Mouse (Mus musculus) cortical plate, adult 2 months (tissue): ENCODE results near the gene Ttbk1.

Experiments
- CTCF ChIP-seq: fragments of 200-500 bp; IDR thresholded peaks from 2 replicates; pipeline ENCODE4 v1.5.1; 2011; ENCODE audit warnings: mild to moderate bottlenecking, control low read depth, low read length; ENCODE audit not compliant: insufficient read depth; ENCODE audit errors: extremely low read depth
- POLR2A ChIP-seq: fragments of 200-500 bp; IDR thresholded peaks from 2 replicates; pipeline ENCODE4 v1.6.1; 2011; ENCODE audit warnings: mild to moderate bottlenecking, low read length, control low read depth; ENCODE audit not compliant: insufficient read depth; ENCODE audit errors: extremely low read depth

DNA sequence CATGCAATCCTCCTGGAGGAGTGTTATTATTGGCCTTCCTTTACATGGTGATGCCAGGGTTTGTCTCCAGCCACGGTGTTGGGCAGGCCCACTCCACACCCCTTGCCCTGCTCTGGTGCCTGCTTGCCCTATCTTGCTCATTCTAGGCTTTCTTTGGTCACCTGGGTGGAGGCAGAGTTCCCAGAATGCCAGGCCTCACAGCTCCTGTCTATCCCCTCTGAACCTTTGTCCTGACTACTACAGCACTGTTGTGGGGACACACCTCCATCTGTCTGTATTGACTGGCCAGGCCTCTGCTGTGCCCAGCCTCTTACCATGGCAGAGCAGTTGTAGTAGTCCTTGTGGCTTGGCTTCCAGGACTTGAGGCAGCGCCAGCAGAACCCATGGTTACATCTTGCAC lies 15.3 kb upstream of the Ttbk1 start:
- TF ChIP-seq CTCF (no peak), POLR2A (no peak)
